Mouse (Mus musculus) midbrain, embryonic 10.5 days (tissue): ENCODE results near the gene Ypel2. TPM values are rescaled to one million over a fixed set of nuclear protein-coding genes. Genes with fewer than 3 reads are reported as not detected.

Experiments
- DNase-seq: peaks from one replicate; pipeline ENCODE4 v3.0.0-alpha.2; 2017; ENCODE audit warnings: low spot score
- H3K27ac ChIP-seq: fragments of 300-500 bp; sonication (generic); replicated peaks from 2 replicates; pipeline ENCODE4 v1.5.1; 2016; ENCODE audit warnings: mild to moderate bottlenecking
- H3K27me3 ChIP-seq: fragments of 300-500 bp; sonication (generic); 2 replicates; pipeline ENCODE4 v1.6.1; 2016; ENCODE audit warnings: low read depth, mild to moderate bottlenecking; ENCODE audit not compliant: poor library complexity, severe bottlenecking
- H3K36me3 ChIP-seq: fragments of 300-500 bp; sonication (generic); 2 replicates; pipeline ENCODE4 v1.6.1; 2016; ENCODE audit warnings: mild to moderate bottlenecking, moderate library complexity
- H3K4me1 ChIP-seq: fragments of 300-500 bp; sonication (generic); 2 replicates; pipeline ENCODE4 v1.6.1; 2016
- H3K4me3 ChIP-seq: fragments of 300-500 bp; sonication (generic); 2 replicates; pipeline ENCODE4 v1.5.1; 2016; ENCODE audit warnings: mild to moderate bottlenecking, moderate library complexity
- H3K9me3 ChIP-seq: fragments of 300-500 bp; sonication (generic); replicated peaks from 2 replicates; pipeline ENCODE4 v1.6.1; 2016; ENCODE audit warnings: mild to moderate bottlenecking
- WGBS: fragments of 180-500 bp; shearing (Covaris S2); methylation state at CpG from one replicate; pipeline ENCODE4 v1.1.7; 2016; 5-methylcytosine and 5-hydroxymethylcytosine counted together
- polyA plus RNA-seq: library from polyadenylated mRNA; unstranded; fragments of >200 nt; fragmentation: Nextera tagmentation; extraction: Ambion mirVana; gene quantifications from 2 replicates; pipeline ENCODE4 v1.2.1, GENCODE M21; 2016

The Ypel2 gene
- polyA plus RNA-seq, 1 experiment from 2014 or later = 3.0 TPM

GRCm38 (mm10) chr11:87018081-87018480 lies 24.6 kb upstream of the Ypel2 start:
- WGBS = 82% methylated on average over 4 of the region's 4 CpGs
- DNase-seq = no peak
- no peaks in the 10 kb centered on the region for H3K36me3 ChIP-seq
- H3K4me3 ChIP-seq = no peak overlapping the region
- H3K27me3 ChIP-seq = no peaks in the 10 kb centered on the region
- H3K4me1 ChIP-seq = no peaks in the 10 kb centered on the region
- H3K9me3 ChIP-seq = no peaks in the 10 kb centered on the region
- no peak overlapping the region for H3K27ac ChIP-seq

DNA sequence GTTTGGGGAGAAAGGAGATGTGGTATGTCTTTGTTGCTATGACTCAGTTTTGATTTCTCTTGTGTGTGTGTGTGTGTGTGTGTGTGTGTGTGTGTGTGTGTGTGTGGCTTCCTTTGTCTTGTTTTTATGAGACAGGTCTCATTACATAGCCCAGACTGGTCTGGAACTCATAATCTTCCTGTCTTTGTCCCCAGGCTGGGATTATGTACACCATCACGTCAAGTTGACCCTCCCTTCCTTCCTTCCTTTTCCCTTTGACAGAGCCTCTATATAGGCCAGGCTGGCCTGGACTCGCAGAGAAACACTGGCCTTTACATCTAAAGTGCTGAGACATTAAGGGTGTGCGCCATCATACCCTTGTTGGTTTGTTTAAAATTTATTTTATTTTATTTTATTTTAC lies 22.2 kb upstream of the Ypel2 start:
- WGBS = 75% methylated on average over 3 of the region's 3 CpGs
- H3K9me3 ChIP-seq = no peaks in the 10 kb centered on the region
- no peak for DNase-seq
- no peak overlapping the region for H3K4me3 ChIP-seq
- H3K27me3 ChIP-seq = no peaks in the 10 kb centered on the region
- no peak overlapping the region for H3K27ac ChIP-seq
- no peaks in the 10 kb centered on the region for H3K4me1 ChIP-seq
- no peaks in the 10 kb centered on the region for H3K36me3 ChIP-seq

DNA sequence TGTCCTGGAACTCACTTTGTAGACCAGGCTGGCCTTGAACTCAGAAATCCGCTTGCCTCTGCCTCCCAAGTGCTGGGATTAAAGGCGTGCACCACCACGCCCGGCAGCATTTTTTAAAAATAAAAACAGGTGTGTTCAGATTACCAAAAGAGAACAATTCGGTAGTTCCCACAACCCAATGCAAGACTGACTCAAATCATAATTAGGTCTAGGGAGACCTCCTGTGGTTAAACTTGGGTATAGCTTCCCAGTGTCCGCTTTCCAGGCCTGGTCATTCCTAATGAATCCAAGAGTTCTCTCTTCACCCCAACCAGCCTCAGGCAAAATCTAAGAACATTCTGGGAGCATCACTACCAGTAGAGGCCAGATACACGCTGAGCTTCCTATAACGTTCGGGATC lies 17.0 kb upstream of the Ypel2 start:
- peak; percentile 42 for DNase-seq
- H3K27ac ChIP-seq = no peak overlapping the region
- no peaks in the 10 kb centered on the region for H3K36me3 ChIP-seq
- peaks cover under 1% of the 10 kb centered on the region; the same call in 1 of the 2 replicates for H3K4me1 ChIP-seq
- no peak overlapping the region for H3K4me3 ChIP-seq
- 34% methylated on average over 9 of the region's 9 CpGs for WGBS
- H3K27me3 ChIP-seq = no peaks in the 10 kb centered on the region
- no peaks in the 10 kb centered on the region for H3K9me3 ChIP-seq

GRCm38 (mm10) chr11:87007371-87007770 lies 13.9 kb upstream of the Ypel2 start:
- Histone ChIP-seq H3K36me3 (no peaks in the 10 kb centered on the region), H3K27me3 (no peaks in the 10 kb centered on the region), H3K9me3 (no peaks in the 10 kb centered on the region), H3K4me1 (peaks cover 5% of the 10 kb centered on the region), H3K4me3 (no peak overlapping the region), H3K27ac (no peak overlapping the region)
- no peak for DNase-seq
- WGBS = 62% methylated on average over 8 of the region's 8 CpGs

GRCm38 (mm10) chr11:87004960-87005755 lies 11.7 kb upstream of the Ypel2 start:
- Histone ChIP-seq H3K9me3 (no peaks in the 10 kb centered on the region), H3K4me3 (no peak overlapping the region), H3K4me1 (peaks cover 5% of the 10 kb centered on the region), H3K36me3 (no peaks in the 10 kb centered on the region), H3K27ac (0 out of 2 replicates have a peak overlapping the region, but pooled peaks have one; percentile 29), H3K27me3 (no peaks in the 10 kb centered on the region)
- WGBS = 63% methylated on average over 12 of the region's 12 CpGs
- no peak for DNase-seq

DNA sequence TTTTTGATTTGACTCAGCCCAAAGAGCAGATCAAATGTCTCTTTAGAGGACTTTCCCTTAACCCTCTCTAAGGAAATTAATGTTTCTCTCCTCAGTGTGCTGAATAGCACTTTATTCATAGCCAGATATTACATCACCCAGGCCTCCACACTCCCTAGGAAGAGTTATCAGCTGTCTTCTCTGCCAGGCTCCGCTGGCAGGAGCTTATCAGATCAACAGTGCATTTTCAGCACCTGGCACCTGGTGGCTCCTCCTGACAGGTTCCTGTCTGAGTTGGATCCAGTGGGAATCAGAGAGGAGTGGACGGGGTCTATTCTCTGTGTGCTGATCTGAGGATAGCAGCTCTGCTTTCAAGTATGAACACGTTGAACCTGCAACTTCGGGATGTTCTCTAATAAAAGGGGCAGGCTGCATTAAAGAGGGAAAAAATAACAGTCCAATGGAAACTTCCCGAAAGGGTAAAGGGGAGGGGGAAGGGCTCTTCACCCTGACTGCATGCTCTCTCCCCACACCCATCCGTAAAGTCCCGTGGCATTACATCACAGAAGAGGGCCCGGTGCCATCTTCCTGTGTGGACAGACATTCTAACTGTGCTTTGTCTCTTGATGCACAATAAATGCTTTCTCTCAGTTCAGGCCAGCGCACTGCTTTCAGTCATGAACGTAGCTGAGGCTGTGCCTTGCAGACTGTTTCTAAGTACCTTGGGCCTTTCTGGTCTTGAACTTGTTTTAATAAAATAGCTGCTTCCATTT lies 8.7 kb upstream of the Ypel2 start:
- no peaks in the 10 kb centered on the region for H3K36me3 ChIP-seq
- no peak overlapping the region for H3K27ac ChIP-seq
- no peaks in the 10 kb centered on the region for H3K27me3 ChIP-seq
- no peak for DNase-seq
- H3K4me1 ChIP-seq = peaks cover 5% of the 10 kb centered on the region
- no peak overlapping the region for H3K4me3 ChIP-seq
- 82% methylated on average over 10 of the region's 10 CpGs for WGBS
- H3K9me3 ChIP-seq = no peaks in the 10 kb centered on the region

DNA sequence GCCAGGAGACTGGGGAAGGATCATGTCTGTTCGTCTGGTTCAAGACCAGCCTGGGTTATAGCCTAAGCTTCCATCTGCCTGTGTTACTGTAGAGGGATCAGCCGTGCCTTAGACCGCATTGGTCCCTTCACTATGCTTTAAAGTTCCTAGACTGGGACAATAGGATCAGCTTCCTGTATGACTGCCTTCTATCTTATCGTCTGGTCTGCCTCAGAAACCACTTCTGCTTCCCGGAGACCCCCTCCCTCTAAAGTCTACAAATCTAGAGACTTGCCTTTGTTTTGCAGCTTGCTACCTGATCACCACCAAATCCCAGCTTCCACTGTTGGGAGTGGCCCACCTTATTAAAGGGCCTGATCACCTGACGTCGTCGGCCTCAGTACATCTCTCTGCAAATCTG lies 7.7 kb upstream of the Ypel2 start:
- no peak overlapping the region for H3K27ac ChIP-seq
- no peak for DNase-seq
- H3K4me1 ChIP-seq = peaks cover 8% of the 10 kb centered on the region
- 86% methylated on average over 8 of the region's 8 CpGs for WGBS
- no peak overlapping the region for H3K4me3 ChIP-seq
- H3K27me3 ChIP-seq = no peaks in the 10 kb centered on the region
- H3K36me3 ChIP-seq = no peaks in the 10 kb centered on the region
- no peaks in the 10 kb centered on the region for H3K9me3 ChIP-seq

GRCm38 (mm10) chr11:86996266-86996665 lies 2.8 kb upstream of the Ypel2 start:
- peaks cover 13% of the 10 kb centered on the region for H3K27me3 ChIP-seq
- WGBS = 35% methylated on average over 2 of the region's 2 CpGs
- no peak overlapping the region for H3K4me3 ChIP-seq
- H3K27ac ChIP-seq = peak overlapping the region; percentile 75
- DNase-seq = no peak
- no peaks in the 10 kb centered on the region for H3K36me3 ChIP-seq
- no peaks in the 10 kb centered on the region for H3K9me3 ChIP-seq
- H3K4me1 ChIP-seq = peaks cover 47% of the 10 kb centered on the region

DNA sequence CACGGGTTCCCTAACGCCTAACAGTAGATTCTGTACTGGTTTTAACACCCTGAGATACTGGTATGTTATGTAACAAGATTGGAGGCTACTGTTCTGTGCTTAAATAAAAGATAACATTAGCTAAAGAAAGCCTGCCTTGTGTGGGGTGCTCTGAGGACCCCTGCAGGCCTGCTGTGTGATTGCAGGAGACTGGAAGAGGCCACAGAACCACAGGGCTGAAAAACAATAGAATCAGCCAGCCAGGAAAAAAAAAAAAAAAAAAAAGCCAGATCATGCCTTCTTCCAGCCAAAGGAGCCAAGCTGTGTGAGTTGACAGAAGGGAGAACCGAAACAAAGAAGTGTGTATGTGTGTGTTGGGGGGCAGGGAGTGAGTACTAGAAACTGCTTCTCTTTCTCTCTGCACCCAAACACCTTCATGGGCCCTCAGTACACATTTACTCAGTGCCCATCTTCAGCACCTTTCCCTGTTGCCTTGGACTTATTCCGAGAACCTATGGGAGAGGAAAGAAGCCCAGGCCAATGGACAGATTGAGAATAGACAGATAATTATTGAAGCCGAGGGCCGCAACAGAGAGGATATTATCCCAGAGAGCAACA lies 2.2 kb upstream of the Ypel2 start:
- Histone ChIP-seq H3K36me3 (no peaks in the 10 kb centered on the region), H3K27me3 (peaks cover 14% of the 10 kb centered on the region), H3K4me3 (peak overlapping the region; percentile 8; the same call in 1 of the 2 replicates), H3K9me3 (no peaks in the 10 kb centered on the region), H3K4me1 (peaks cover 49% of the 10 kb centered on the region), H3K27ac (peak overlapping the region; percentile 75)
- DNase-seq = peak; percentile 55
- 33% methylated on average over 6 of the region's 6 CpGs for WGBS

DNA sequence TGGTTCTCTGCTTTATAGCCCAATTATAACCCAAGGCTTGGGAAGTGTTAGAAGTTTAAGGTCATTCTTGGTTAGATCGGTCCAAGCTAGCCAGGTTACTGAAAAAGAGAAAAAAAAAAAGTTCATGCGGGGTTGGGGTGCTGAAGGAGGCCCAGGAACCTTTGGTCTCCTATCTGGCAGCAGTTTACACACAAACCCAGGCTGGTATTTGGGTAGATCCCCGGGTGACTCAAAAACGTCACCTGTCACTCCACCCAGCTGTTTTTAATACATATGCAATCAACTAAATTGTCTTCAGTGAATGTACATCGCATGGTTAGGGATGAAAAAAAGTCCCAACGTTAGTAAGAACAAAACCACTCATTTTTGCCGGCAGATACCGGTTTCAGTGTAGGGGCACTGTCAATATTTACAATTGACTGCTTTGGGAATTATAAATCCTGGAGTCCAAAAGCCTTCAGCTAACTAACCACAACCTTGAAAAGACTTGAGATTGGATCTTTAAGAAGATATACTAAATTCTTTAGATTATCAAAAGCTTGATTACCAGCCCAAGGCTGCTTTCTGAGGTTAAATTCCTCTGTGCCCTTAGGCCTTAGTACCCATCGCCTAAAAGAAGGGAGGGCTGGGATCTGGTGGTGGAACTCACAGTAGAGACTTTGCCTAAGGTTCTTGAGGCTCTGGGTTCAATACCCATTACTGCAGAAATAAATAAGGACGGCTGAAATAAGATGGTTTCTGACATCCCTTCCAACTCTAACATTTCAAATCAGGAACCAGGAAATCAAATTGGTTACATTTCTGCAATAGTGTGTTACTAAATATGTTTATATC lies 1.5 kb upstream of the Ypel2 start:
- H3K9me3 ChIP-seq = no peaks in the 10 kb centered on the region
- WGBS = 55% methylated on average over 10 of the region's 10 CpGs
- DNase-seq = no peak
- peaks cover 14% of the 10 kb centered on the region for H3K27me3 ChIP-seq
- H3K4me3 ChIP-seq = no peak overlapping the region
- H3K4me1 ChIP-seq = peaks cover 56% of the 10 kb centered on the region
- H3K36me3 ChIP-seq = no peaks in the 10 kb centered on the region
- no peak overlapping the region for H3K27ac ChIP-seq

DNA sequence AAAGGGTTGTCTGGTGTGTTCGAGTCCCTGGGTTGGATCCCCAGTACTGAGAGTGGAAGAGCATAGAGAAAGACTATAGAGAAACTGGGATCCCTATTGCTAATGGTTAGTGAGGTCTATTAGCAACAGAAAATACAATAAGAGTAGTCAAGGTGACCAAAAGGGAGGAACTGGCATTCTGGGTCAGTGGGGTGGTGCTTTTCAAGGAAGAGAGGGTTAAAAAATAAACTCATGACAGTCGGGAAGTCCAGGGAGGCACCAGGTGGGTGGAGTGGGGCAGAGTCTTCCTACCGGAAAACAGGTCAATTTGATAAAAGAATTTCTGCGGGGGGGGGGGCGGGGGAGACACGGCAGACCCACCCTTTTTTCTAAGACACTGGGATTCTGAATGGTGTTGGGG lies 823 bp upstream of the Ypel2 start:
- Histone ChIP-seq H3K27ac (peak overlapping the region; percentile 90; the same call in 1 of the 2 replicates), H3K36me3 (no peaks in the 10 kb centered on the region), H3K4me1 (peaks cover 63% of the 10 kb centered on the region), H3K27me3 (peaks cover 14% of the 10 kb centered on the region), H3K9me3 (no peaks in the 10 kb centered on the region), H3K4me3 (peak overlapping the region; percentile 96)
- WGBS = 18% methylated on average over 6 of the region's 6 CpGs
- DNase-seq = no peak

GRCm38 (mm10) chr11:86992461-86992988 lies 982 bp downstream of the Ypel2 start:
- Histone ChIP-seq H3K4me1 (peaks cover 75% of the 10 kb centered on the region), H3K9me3 (no peaks in the 10 kb centered on the region), H3K27me3 (peaks cover 14% of the 10 kb centered on the region), H3K4me3 (peak overlapping the region; percentile 96), H3K27ac (peak overlapping the region; percentile 90), H3K36me3 (no peaks in the 10 kb centered on the region)
- no peak for DNase-seq
- 2% methylated on average over 13 of the region's 13 CpGs for WGBS
